ENCODE assay signal across 20 mouse cellular contexts in genomic region chr10:15174421-15174820, GRCm38 (mm10).
DNase-seq lines count a peak whose midpoint lies in the region; ATAC-seq and TF ChIP-seq lines count a peak whose summit lies in the region.
"Had no signal": no experiment of that assay in that cellular context is flagged by ENCODE, and none has a peak within 500 bp of the region (broad histone marks: within the 10 kb centered on the region; RNA-seq: fewer than 3 reads in every experiment).

No protein-coding gene starts in this region.

- H3K4me1 ChIP-seq in lung, embryonic 14.5 days (ENCODE audit: insufficient read depth) = no peaks in the 10 kb centered on the region
- H3K4me1 ChIP-seq: neural tube, embryonic 12.5 days had no signal

- H3K4me3 ChIP-seq in lung, embryonic 14.5 days (ENCODE audit: low read depth, low read length) = no peak overlapping the region
- H3K4me3 ChIP-seq: neural tube, embryonic 12.5 days had no signal

- H3K27me3 ChIP-seq in lung, embryonic 14.5 days (ENCODE audit: insufficient read depth, low read length) = no peaks in the 10 kb centered on the region
- H3K27me3 ChIP-seq: neural tube, embryonic 12.5 days had no signal

- H3K9me3 ChIP-seq in lung, embryonic 14.5 days (ENCODE audit: low read depth, low read length) = no peaks in the 10 kb centered on the region
- H3K9me3 ChIP-seq: G1E; neural tube, embryonic 12.5 days had no signal

- peak; percentile 57; the same call in 1 of the 2 replicates for ATAC-seq in frontal cortex, adult (ENCODE audit: low TSS enrichment)
- ATAC-seq in lung, embryonic 14.5 days (ENCODE audit: insufficient read depth) = no peak
- ATAC-seq: CD4-positive, CD25-positive, alpha-beta regulatory T cell, adult 4 months; liver, postnatal 0 days had no signal

- no peak overlapping the region for H3K9ac ChIP-seq in lung, embryonic 14.5 days
- H3K9ac ChIP-seq: liver, postnatal 0 days; neural tube, embryonic 12.5 days had no signal

- peak; percentile 34; the same call in 1 of the 2 replicates for TF ChIP-seq CTCF in lung, embryonic 14.5 days (IDR thresholded peaks at IDR 0.05; ENCODE audit: low read depth)

- no peak overlapping the region for H3K4me2 ChIP-seq in lung, embryonic 14.5 days
- H3K4me2 ChIP-seq: neural tube, embryonic 12.5 days had no signal

- 26% methylated on average over 1 of the region's 1 CpGs for WGBS in lung, embryonic 14.5 days

- H3K27ac ChIP-seq in lung, embryonic 14.5 days (ENCODE audit: low read depth) = no peak overlapping the region
- H3K27ac ChIP-seq: macrophage; neural tube, embryonic 12.5 days had no signal

- no peak for DNase-seq in frontal cortex, postnatal 36 days (ENCODE audit: low spot score in 2 of 2)
- DNase-seq in lung, embryonic 14.5 days = peak; percentile 24
- no peak for DNase-seq in lung, postnatal 25 days (ENCODE audit: low spot score)
- DNase-seq in NIH3T3 (ENCODE audit: low read depth) = peak; percentile 46
- peak; percentile 19 for DNase-seq in retina, embryonic 14.5 days (ENCODE audit: low spot score)
- DNase-seq in spleen, postnatal 10 days (ENCODE audit: low spot score in 2 of 2) = no peak
- DNase-seq: adrenal gland, postnatal 10 days; cerebellum, adult 2 months; gastrocnemius, postnatal 10 days; heart, adult 18-20 months; kidney, adult 18-20 months; kidney, postnatal 4 days; liver; liver, postnatal 0 days; right cerebral cortex, postnatal 14 days had no signal

- no peaks in the 10 kb centered on the region for H3K36me3 ChIP-seq in lung, embryonic 14.5 days (ENCODE audit: insufficient read depth)
- H3K36me3 ChIP-seq: G1E; neural tube, embryonic 12.5 days had no signal

Comparison
In these comparisons a context has a peak if more than half of its experiments do, and no peak if none do; other contexts are left out.
1. DNase-seq: peak in lung, embryonic 14.5 days (single experiment), NIH3T3 (single experiment) and retina, embryonic 14.5 days (single experiment); none in frontal cortex, postnatal 36 days (0 of 2), lung, postnatal 25 days (single experiment) and spleen, postnatal 10 days (0 of 2).